Mouse (Mus musculus): ENCODE data around the gene Slc16a5.

Gene Slc16a5

GRCm38 (mm10) chr11:115461846-115462242 is 430 bp upstream of the Slc16a5 start:
- TF ChIP-seq GATA4 (IDR thresholded peaks at IDR 0.05; ENCODE audit: insufficient replicate concordance, low read length), result no peak

- TF ChIP-seq GATA4 (IDR thresholded peaks at IDR 0.05; ENCODE audit: insufficient replicate concordance, low read length), result no peak
Measured at GRCm38 (mm10) chr11:115463397-115463796, 1.1 kb downstream of the Slc16a5 start.

- no peak for TF ChIP-seq GATA4 (IDR thresholded peaks at IDR 0.05; ENCODE audit: insufficient replicate concordance, low read length)
Measured at GRCm38 (mm10) chr11:115464851-115465250, 2.6 kb downstream of the Slc16a5 start.

- no peak for TF ChIP-seq GATA4 (IDR thresholded peaks at IDR 0.05; ENCODE audit: insufficient replicate concordance, low read length)
Measured at GRCm38 (mm10) chr11:115467217-115467618, 4.9 kb downstream of the Slc16a5 start.

- TF ChIP-seq GATA4 (IDR thresholded peaks at IDR 0.05; ENCODE audit: insufficient replicate concordance, low read length), result no peak
Measured at GRCm38 (mm10) chr11:115472183-115472582, 9.9 kb downstream of the Slc16a5 start.

GRCm38 (mm10) chr11:115473626-115474275 is 11.5 kb downstream of the Slc16a5 start:
- peak; percentile 81 for TF ChIP-seq GATA4 (IDR thresholded peaks at IDR 0.05; ENCODE audit: insufficient replicate concordance, low read length)

- no peak for TF ChIP-seq GATA4 (IDR thresholded peaks at IDR 0.05; ENCODE audit: insufficient replicate concordance, low read length)
Measured at GRCm38 (mm10) chr11:115475025-115475757, 12.9 kb downstream of the Slc16a5 start, which contains the start of gene Armc7. Armc7 (plus strand) TSS chr11:115475667.

GRCm38 (mm10) chr11:115475758-115476237 is 13.5 kb downstream of the Slc16a5 start:
- TF ChIP-seq GATA4 (IDR thresholded peaks at IDR 0.05; ENCODE audit: insufficient replicate concordance, low read length), result no peak

- no peak for TF ChIP-seq GATA4 (IDR thresholded peaks at IDR 0.05; ENCODE audit: insufficient replicate concordance, low read length)
Measured at GRCm38 (mm10) chr11:115478296-115478938, 16.1 kb downstream of the Slc16a5 start.

- TF ChIP-seq GATA4 (IDR thresholded peaks at IDR 0.05; ENCODE audit: insufficient replicate concordance, low read length), result no peak
Measured at GRCm38 (mm10) chr11:115481553-115482259, 19.4 kb downstream of the Slc16a5 start.

GRCm38 (mm10) chr11:115483278-115483677 is 21.0 kb downstream of the Slc16a5 start:
- no peak for TF ChIP-seq GATA4 (IDR thresholded peaks at IDR 0.05; ENCODE audit: insufficient replicate concordance, low read length)

- TF ChIP-seq GATA4 (IDR thresholded peaks at IDR 0.05; ENCODE audit: insufficient replicate concordance, low read length), result no peak
Measured at GRCm38 (mm10) chr11:115483726-115484125, 21.5 kb downstream of the Slc16a5 start.

- no peak for TF ChIP-seq GATA4 (IDR thresholded peaks at IDR 0.05; ENCODE audit: insufficient replicate concordance, low read length)
Measured at GRCm38 (mm10) chr11:115485155-115485554, 22.9 kb downstream of the Slc16a5 start.

GRCm38 (mm10) chr11:115488551-115489104 is 26.4 kb downstream of the Slc16a5 start:
- TF ChIP-seq GATA4 (IDR thresholded peaks at IDR 0.05; ENCODE audit: insufficient replicate concordance, low read length), result no peak

Measured in liver, adult (tissue).